Mouse (Mus musculus): ENCODE data around the gene Gm17349.

DNA sequence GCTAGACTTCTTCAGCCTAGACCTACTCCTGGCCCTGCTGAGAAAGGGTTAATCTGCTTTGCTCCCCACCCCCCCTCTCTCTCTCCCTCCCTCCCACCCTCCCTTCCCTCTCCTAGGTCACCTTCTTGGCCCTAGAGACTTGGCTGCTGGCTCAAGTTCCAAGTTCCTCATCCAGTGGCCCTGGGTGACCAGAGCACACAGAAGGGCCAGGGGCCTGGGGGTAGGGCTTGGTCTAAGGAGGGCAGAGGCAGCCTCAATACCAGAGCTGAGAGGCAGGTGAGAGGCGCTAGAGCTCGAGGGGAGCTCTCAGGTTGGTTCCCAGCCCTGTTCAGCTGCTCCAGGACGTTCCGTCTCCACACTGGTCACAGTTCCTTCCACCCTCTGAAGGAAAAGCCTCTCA, 14.4 kb downstream of the Gm17349 start:
- TF ChIP-seq POLR2A (IDR thresholded peaks at IDR 0.05; ENCODE audit: control insufficient read depth in 1 of 2, insufficient read depth in 1 of 2, low read depth in 1 of 2, low read length in 2 of 2, poor library complexity in 1 of 2) (no peak), CHD1 (IDR thresholded peaks at IDR 0.05; ENCODE audit: low read depth, low read length) (no peak), CTCF (IDR thresholded peaks at IDR 0.05 in 2 of 3, conservative IDR thresholded peaks at IDR 0.05 in 1 of 3; ENCODE audit: control insufficient read depth in 1 of 3, insufficient read depth in 1 of 3, low read depth in 2 of 3, low read length in 3 of 3, poor library complexity in 1 of 3, severe bottlenecking in 1 of 3) (no peak), MAFK (IDR thresholded peaks at IDR 0.05; ENCODE audit: borderline replicate concordance, low read depth, low read length) (no peak), MAX (IDR thresholded peaks at IDR 0.05; ENCODE audit: low read length) (no peak), E2F4 (IDR thresholded peaks at IDR 0.05; ENCODE audit: borderline replicate concordance, low read depth, low read length) (no peak), HCFC1 (IDR thresholded peaks at IDR 0.05; ENCODE audit: low read depth, low read length) (no peak)

All from MEL (cell line).